Mouse (Mus musculus) stomach, postnatal 0 days (tissue): ENCODE data around the gene Flt3.

Source experiments
- CTCF ChIP-seq: IDR thresholded peaks from 2 replicates; pipeline ENCODE4 v1.5.1; 2016; ENCODE audit warnings: antibody characterized with exemption, low read depth, mild to moderate bottlenecking, moderate library complexity
- EP300 ChIP-seq: optimal IDR thresholded peaks from 2 replicates; pipeline ENCODE3; 2016; ENCODE audit warnings: antibody characterized with exemption

GRCm38 (mm10) chr5:147300001-147300363 is 100.3 kb downstream of the Flt3 start:
- TF ChIP-seq CTCF (no peak), EP300 (no peak)
